Mouse (Mus musculus) stomach, embryonic 14.5 days (tissue): ENCODE data around the gene Defa30. TPM values are rescaled to one million over a fixed set of nuclear protein-coding genes. Genes with fewer than 3 reads are reported as not detected.
"Not testable (repeated sequence)": the region's sequence is repeated elsewhere in the genome, so short reads cannot be mapped to it uniquely, and the experiment has no call there.

Experiments used
- ATAC-seq: fragments of 200-750 bp; cut with Nextera tagmentation; 2 replicates; pipeline ENCODE4 v1.8.0; 2017; ENCODE audit warnings: low read depth, moderate TSS enrichment; ENCODE audit not compliant: insufficient number of reproducible peaks, insufficient read depth, low FRiP score
- H3K27ac ChIP-seq: fragments of 300-500 bp; sonication (generic); 2 replicates; pipeline ENCODE4 v1.5.1; 2014; ENCODE audit warnings: mild to moderate bottlenecking, low read length, moderate library complexity, mixed read lengths
- H3K27me3 ChIP-seq: fragments of 300-500 bp; sonication (generic); 2 replicates; pipeline ENCODE4 v1.6.1; 2014; ENCODE audit warnings: low read length, control low read depth, mixed read lengths; ENCODE audit not compliant: control insufficient read depth, insufficient read depth
- H3K36me3 ChIP-seq: fragments of 300-500 bp; sonication (generic); 2 replicates; pipeline ENCODE4 v1.6.1; 2014; ENCODE audit warnings: mild to moderate bottlenecking, control low read depth, low read length, moderate library complexity, mixed read lengths; ENCODE audit not compliant: control insufficient read depth, insufficient read depth
- H3K4me1 ChIP-seq: fragments of 300-500 bp; sonication (generic); 2 replicates; pipeline ENCODE4 v1.6.1; 2014; ENCODE audit warnings: low read length, control low read depth, mixed read lengths; ENCODE audit not compliant: control insufficient read depth, insufficient read depth
- H3K4me2 ChIP-seq: fragments of 300-500 bp; sonication (generic); replicated peaks from 2 replicates; pipeline ENCODE4 v1.6.1; 2014; ENCODE audit warnings: low read depth, low read length, control low read depth
- H3K4me3 ChIP-seq: fragments of 300-500 bp; sonication (generic); 2 replicates; pipeline ENCODE4 v1.5.1; 2014; ENCODE audit warnings: low read depth, low read length, control low read depth
- H3K9ac ChIP-seq: fragments of 300-500 bp; sonication (generic); replicated peaks from 2 replicates; pipeline ENCODE4 v1.6.1; 2014; ENCODE audit warnings: low read depth, mild to moderate bottlenecking, control low read depth, low read length, moderate library complexity, mixed read lengths
- H3K9me3 ChIP-seq: fragments of 300-500 bp; sonication (generic); 2 replicates; pipeline ENCODE4 v1.6.1; 2016; ENCODE audit warnings: low read depth, low read length, control low read depth; ENCODE audit not compliant: control insufficient read depth
- WGBS: fragments of 180-500 bp; shearing (Covaris S2); extraction: QIAGEN DNeasy Blood & Tissue Kit; methylation state at CpG from one replicate; pipeline ENCODE4 v1.1.7; 2014; 5-methylcytosine and 5-hydroxymethylcytosine counted together
- polyA plus RNA-seq: library from polyadenylated mRNA; unstranded; fragments of >200 nt; fragmentation: Nextera tagmentation; extraction: Ambion mirVana; gene quantifications from 2 replicates; pipeline ENCODE4 v1.2.1, GENCODE M21; 2014

Gene Defa30
- not detected in 2 replicates for polyA plus RNA-seq

GRCm38 (mm10) chr8:21134342-21134741 lies at the start of gene Defa30:
Gene Defa30 (plus strand): TSS chr8:21134642.
- ATAC-seq, H3K9ac ChIP-seq, H3K27me3 ChIP-seq, H3K4me3 ChIP-seq, H3K27ac ChIP-seq, H3K36me3 ChIP-seq, H3K4me2 ChIP-seq, H3K4me1 ChIP-seq, H3K9me3 ChIP-seq: not testable (repeated sequence)
- 55% methylated on average over 3 of the region's 3 CpGs for WGBS

- Histone ChIP-seq H3K27me3 (no peaks in the 10 kb centered on the region), H3K9ac (no peak overlapping the region), H3K9me3 (no peaks in the 10 kb centered on the region), H3K4me2 (no peak overlapping the region), H3K27ac (no peak overlapping the region), H3K36me3 (no peaks in the 10 kb centered on the region), H3K4me1 (no peaks in the 10 kb centered on the region), H3K4me3 (no peak overlapping the region)
- ATAC-seq = no peak
- 38% methylated on average over 4 of the region's 4 CpGs for WGBS
Observed at GRCm38 (mm10) chr8:21093106-21093505, 41.3 kb upstream of the Defa30 start.

GRCm38 (mm10) chr8:21095950-21096349 lies 38.5 kb upstream of the Defa30 start, which contains the start of gene Gm14851:
Gene Gm14851 (minus strand): TSS chr8:21096050.
- H3K9ac ChIP-seq, ATAC-seq, H3K27ac ChIP-seq, H3K9me3 ChIP-seq, H3K36me3 ChIP-seq, H3K4me2 ChIP-seq, H3K27me3 ChIP-seq, H3K4me3 ChIP-seq, H3K4me1 ChIP-seq: not testable (repeated sequence)
- no CpG with 5 or more reads among the region's 2 CpGs for WGBS

- not testable (repeated sequence) for H3K9me3 ChIP-seq, H3K4me3 ChIP-seq, H3K27me3 ChIP-seq, H3K36me3 ChIP-seq, H3K9ac ChIP-seq, ATAC-seq, H3K27ac ChIP-seq, H3K4me2 ChIP-seq, H3K4me1 ChIP-seq
- WGBS = no CpG with 5 or more reads among the region's 1 CpGs
Observed at GRCm38 (mm10) chr8:21161977-21162376, 27.5 kb downstream of the Defa30 start, which contains the start of gene Defa22. Gene Defa22 (plus strand): TSS chr8:21162277.

Other genes starting within 250 kb of the Defa30 start
- not detected in 2 replicates for gene Defb33, start 242.0 kb upstream of the Defa30 start, polyA plus RNA-seq
- not detected in 2 replicates for gene Gm15056, start 232.0 kb upstream of the Defa30 start, polyA plus RNA-seq
- gene Gm6040, start 212.6 kb upstream of the Defa30 start, polyA plus RNA-seq = not detected in 2 replicates
- gene AY761185, start 189.9 kb upstream of the Defa30 start, polyA plus RNA-seq = not detected in 2 replicates
- not detected in 2 replicates for gene Defa21, start 109.1 kb upstream of the Defa30 start, polyA plus RNA-seq
- not detected in 2 replicates for gene Defa23, start 79.6 kb upstream of the Defa30 start, polyA plus RNA-seq
- not detected in 2 replicates for gene Defa35, start 69.6 kb upstream of the Defa30 start, polyA plus RNA-seq
- not detected in 2 replicates for gene Defa25, start 50.2 kb upstream of the Defa30 start, polyA plus RNA-seq
- not detected in 2 replicates for gene Gm14851, start 38.6 kb upstream of the Defa30 start, polyA plus RNA-seq
- not detected in 2 replicates for gene Defa22, start 27.6 kb downstream of the Defa30 start, polyA plus RNA-seq
- gene Defa31, start 57.0 kb downstream of the Defa30 start, polyA plus RNA-seq = not detected in 2 replicates
- not detected in 2 replicates for gene Gm15293, start 66.9 kb downstream of the Defa30 start, polyA plus RNA-seq
- gene Gm15292, start 115.1 kb downstream of the Defa30 start, polyA plus RNA-seq = not detected in 2 replicates
- gene Defa27, start 180.9 kb downstream of the Defa30 start, polyA plus RNA-seq = not detected in 2 replicates
- gene Defa29, start 192.4 kb downstream of the Defa30 start, polyA plus RNA-seq = not detected in 2 replicates
- gene Defa2, start 243.9 kb downstream of the Defa30 start, polyA plus RNA-seq = not detected in 2 replicates